Mouse (Mus musculus): Measurements from ENCODE around the gene Selenoh. TPM values are rescaled to one million over a fixed set of nuclear protein-coding genes. Genes with fewer than 3 reads are reported as not detected.

Selenoh gene
- total RNA-seq (2023) = 31.7 and 39.0 TPM in 2 replicates

GRCm38 (mm10) chr2:84670569-84670933 is at the start of gene Selenoh:
Gene Selenoh, minus strand, starts transcription at chr2:84670770.

GRCm38 (mm10) chr2:84714811-84715561 is 44.4 kb upstream of the Selenoh start, which contains the start of gene Zdhhc5:
Gene Zdhhc5, minus strand, starts transcription at chr2:84715180.

GRCm38 (mm10) chr2:84679016-84679415 is 8.4 kb upstream of the Selenoh start, which contains the start of gene Tmx2:
Gene Tmx2, minus strand, starts transcription at chr2:84679140.

GRCm38 (mm10) chr2:84677968-84678880 is 7.7 kb upstream of the Selenoh start, which contains the start of the genes Gm28635 and Med19:
Gene Gm28635, minus strand, starts transcription at chr2:84678041.
Gene Med19, plus strand, starts transcription at chr2:84678402.

GRCm38 (mm10) chr2:84658806-84659205 is 11.8 kb downstream of the Selenoh start, which contains the start of gene Btbd18:
Gene Btbd18, plus strand, starts transcription at chr2:84659079.

GRCm38 (mm10) chr2:84650464-84651195 is 19.9 kb downstream of the Selenoh start, which contains the start of gene Ctnnd1:
Gene Ctnnd1, minus strand, starts transcription at chr2:84650765.

Other genes starting within 250 kb of the Selenoh start
- gene Calcrl, start 245.4 kb downstream of the Selenoh start, total RNA-seq (2023) = 21.1 and 23.7 TPM in 2 replicates
- 2.0 and 4.0 TPM in 2 replicates for gene Tfpi, start 194.0 kb downstream of the Selenoh start, total RNA-seq (2023)
- 6.8 and 9.8 TPM in 2 replicates for gene Ctnnd1, start 20.0 kb downstream of the Selenoh start, total RNA-seq (2023)
- gene Btbd18, start 11.7 kb downstream of the Selenoh start, total RNA-seq (2023) = not detected in 2 replicates
- not detected in 2 replicates for gene Gm28635, start 7.3 kb upstream of the Selenoh start, total RNA-seq (2023)
- 6.2 and 6.5 TPM in 2 replicates for gene Med19, start 7.6 kb upstream of the Selenoh start, total RNA-seq (2023)
- gene Tmx2, start 8.4 kb upstream of the Selenoh start, total RNA-seq (2023) = 14.1 and 17.5 TPM in 2 replicates
- 44.6 and 51.2 TPM in 2 replicates for gene Zdhhc5, start 44.4 kb upstream of the Selenoh start, total RNA-seq (2023)
- gene Clp1, start 56.6 kb upstream of the Selenoh start, total RNA-seq (2023) = 21.5 and 26.7 TPM in 2 replicates
- gene Ypel4, start 63.3 kb upstream of the Selenoh start, total RNA-seq (2023) = not detected in 2 replicates
- gene Gm19426, start 72.9 kb upstream of the Selenoh start, total RNA-seq (2023) = not detected in 2 replicates
- gene Serping1, start 104.7 kb upstream of the Selenoh start, total RNA-seq (2023) = 0.51 TPM in 1 of 2 replicates, not detected in the other
- gene Ube2l6, start 128.1 kb upstream of the Selenoh start, total RNA-seq (2023) = 18.2 and 19.2 TPM in 2 replicates
- not detected in 2 replicates for gene Smtnl1, start 151.9 kb upstream of the Selenoh start, total RNA-seq (2023)
- 4.4 and 4.5 TPM in 2 replicates for gene Timm10, start 156.2 kb upstream of the Selenoh start, total RNA-seq (2023)
- 1.0 and 2.2 TPM in 2 replicates for gene Slc43a1, start 168.1 kb upstream of the Selenoh start, total RNA-seq (2023)
- gene Rtn4rl2, start 215.9 kb upstream of the Selenoh start, total RNA-seq (2023) = not detected in 2 replicates

Measured in neutrophil, adult 65 days (primary cell).